Mouse (Mus musculus) kidney, embryonic 16.5 days (tissue): ENCODE data around the gene Guca1a. TPM values are rescaled to one million over a fixed set of nuclear protein-coding genes. Genes with fewer than 3 reads are reported as not detected.

Experiments
- ATAC-seq: fragments of 200-750 bp; cut with Nextera tagmentation; 2 replicates; pipeline ENCODE4 v1.8.0; 2017; ENCODE audit warnings: moderate TSS enrichment; ENCODE audit not compliant: low FRiP score, low TSS enrichment
- H3K27ac ChIP-seq: fragments of 300-500 bp; sonication (generic); 2 replicates; pipeline ENCODE4 v1.5.1; 2014; ENCODE audit warnings: low read length
- H3K27me3 ChIP-seq: fragments of 300-500 bp; sonication (generic); 2 replicates; pipeline ENCODE4 v1.6.1; 2014; ENCODE audit warnings: low read length, control low read depth, mixed read lengths; ENCODE audit not compliant: insufficient read depth
- H3K36me3 ChIP-seq: fragments of 300-500 bp; sonication (generic); 2 replicates; pipeline ENCODE4 v1.6.1; 2014; ENCODE audit warnings: low read length, control low read depth, mixed read lengths; ENCODE audit not compliant: insufficient read depth
- H3K4me1 ChIP-seq: fragments of 300-500 bp; sonication (generic); 2 replicates; pipeline ENCODE4 v1.6.1; 2014; ENCODE audit warnings: low read length, control low read depth, mixed read lengths; ENCODE audit not compliant: insufficient read depth
- H3K4me2 ChIP-seq: fragments of 300-500 bp; sonication (generic); replicated peaks from 2 replicates; pipeline ENCODE4 v1.6.1; 2014; ENCODE audit warnings: low read depth, low read length
- H3K4me3 ChIP-seq: fragments of 300-500 bp; sonication (generic); 2 replicates; pipeline ENCODE4 v1.5.1; 2014; ENCODE audit warnings: mild to moderate bottlenecking, low read length
- H3K9ac ChIP-seq: fragments of 300-500 bp; sonication (generic); replicated peaks from 2 replicates; pipeline ENCODE4 v1.6.1; 2014; ENCODE audit warnings: low read length
- H3K9me3 ChIP-seq: fragments of 300-500 bp; sonication (generic); 2 replicates; pipeline ENCODE4 v1.6.1; 2016; ENCODE audit warnings: low read length, control low read depth
- WGBS: fragments of 180-500 bp; shearing (Covaris S2); extraction: QIAGEN DNeasy Blood & Tissue Kit; methylation state at CpG from one replicate; pipeline ENCODE4 v1.1.7; 2014; 5-methylcytosine and 5-hydroxymethylcytosine counted together
- polyA plus RNA-seq: library from polyadenylated mRNA; unstranded; fragments of >200 nt; fragmentation: Nextera tagmentation; extraction: Ambion mirVana; gene quantifications from 2 replicates; pipeline ENCODE4 v1.2.1, GENCODE M21; 2015

Guca1a gene
- polyA plus RNA-seq, 1 experiment from 2014 or later = 2.7 TPM

- H3K36me3 ChIP-seq = no peaks in the 10 kb centered on the region
- H3K9ac ChIP-seq = no peak overlapping the region
- no peaks in the 10 kb centered on the region for H3K4me1 ChIP-seq
- H3K4me3 ChIP-seq = no peak overlapping the region
- H3K27me3 ChIP-seq = no peaks in the 10 kb centered on the region
- no peak overlapping the region for H3K27ac ChIP-seq
- no peak overlapping the region for H3K4me2 ChIP-seq
- WGBS = 72% methylated on average over 4 of the region's 4 CpGs
- no peaks in the 10 kb centered on the region for H3K9me3 ChIP-seq
- 0 out of 2 replicates have a peak, but pooled peaks have one; percentile 22 for ATAC-seq
Observed at GRCm38 (mm10) chr17:47386649-47387048, 13.7 kb downstream of the Guca1a start.

GRCm38 (mm10) chr17:47385145-47385544, 15.2 kb downstream of the Guca1a start, which contains the start of gene Guca1b:
Guca1b (plus strand) TSS chr17:47385393.
- Histone ChIP-seq H3K4me1 (no peaks in the 10 kb centered on the region), H3K27ac (no peak within 1 kb of the TSS), H3K4me2 (no peak within 1 kb of the TSS), H3K36me3 (peaks cover 4% of the 10 kb centered on the region; the same call in 1 of the 2 replicates), H3K4me3 (no peak within 1 kb of the TSS), H3K9me3 (no peaks in the 10 kb centered on the region), H3K9ac (no peak within 1 kb of the TSS), H3K27me3 (no peaks in the 10 kb centered on the region)
- 30% methylated on average over 10 of the region's 10 CpGs for WGBS
- ATAC-seq = 0 out of 2 replicates have a peak, but pooled peaks have one; percentile 11

GRCm38 (mm10) chr17:47384064-47384463, 16.3 kb downstream of the Guca1a start:
- WGBS = 87% methylated on average over 3 of the region's 3 CpGs
- no peak for ATAC-seq
- H3K9me3 ChIP-seq = no peaks in the 10 kb centered on the region
- no peak overlapping the region for H3K4me3 ChIP-seq
- H3K27ac ChIP-seq = no peak overlapping the region
- H3K9ac ChIP-seq = no peak overlapping the region
- H3K27me3 ChIP-seq = no peaks in the 10 kb centered on the region
- peaks cover 15% of the 10 kb centered on the region for H3K36me3 ChIP-seq
- no peak overlapping the region for H3K4me2 ChIP-seq
- no peaks in the 10 kb centered on the region for H3K4me1 ChIP-seq

- H3K4me2 ChIP-seq = no peak overlapping the region
- no peaks in the 10 kb centered on the region for H3K4me1 ChIP-seq
- WGBS = 76% methylated on average over 4 of the region's 4 CpGs
- no peaks in the 10 kb centered on the region for H3K27me3 ChIP-seq
- H3K9me3 ChIP-seq = no peaks in the 10 kb centered on the region
- H3K9ac ChIP-seq = no peak overlapping the region
- no peak for ATAC-seq
- H3K4me3 ChIP-seq = no peak overlapping the region
- peaks cover 20% of the 10 kb centered on the region for H3K36me3 ChIP-seq
- H3K27ac ChIP-seq = no peak overlapping the region
Observed at GRCm38 (mm10) chr17:47383266-47383665, 17.1 kb downstream of the Guca1a start.

GRCm38 (mm10) chr17:47381917-47382316, 18.5 kb downstream of the Guca1a start:
- H3K27me3 ChIP-seq = no peaks in the 10 kb centered on the region
- H3K27ac ChIP-seq = no peak overlapping the region
- H3K9ac ChIP-seq = no peak overlapping the region
- no peaks in the 10 kb centered on the region for H3K9me3 ChIP-seq
- peaks cover 29% of the 10 kb centered on the region for H3K36me3 ChIP-seq
- no peak overlapping the region for H3K4me3 ChIP-seq
- no peak for ATAC-seq
- no peak overlapping the region for H3K4me2 ChIP-seq
- WGBS = 81% methylated on average over 11 of the region's 11 CpGs
- no peaks in the 10 kb centered on the region for H3K4me1 ChIP-seq

GRCm38 (mm10) chr17:47378133-47378532, 22.3 kb downstream of the Guca1a start:
- H3K9me3 ChIP-seq = no peaks in the 10 kb centered on the region
- no peak overlapping the region for H3K27ac ChIP-seq
- H3K4me3 ChIP-seq = no peak overlapping the region
- ATAC-seq = no peak
- H3K36me3 ChIP-seq = peaks cover 63% of the 10 kb centered on the region
- H3K27me3 ChIP-seq = no peaks in the 10 kb centered on the region
- no peaks in the 10 kb centered on the region for H3K4me1 ChIP-seq
- H3K9ac ChIP-seq = no peak overlapping the region
- no peak overlapping the region for H3K4me2 ChIP-seq
- WGBS = 84% methylated on average over 15 of the region's 15 CpGs

GRCm38 (mm10) chr17:47376779-47377280, 23.6 kb downstream of the Guca1a start:
- WGBS = 82% methylated on average over 6 of the region's 6 CpGs
- Histone ChIP-seq H3K4me3 (no peak overlapping the region), H3K36me3 (peaks cover 68% of the 10 kb centered on the region), H3K4me1 (no peaks in the 10 kb centered on the region), H3K4me2 (no peak overlapping the region), H3K27me3 (no peaks in the 10 kb centered on the region), H3K27ac (no peak overlapping the region), H3K9ac (no peak overlapping the region), H3K9me3 (no peaks in the 10 kb centered on the region)
- ATAC-seq = no peak

- Histone ChIP-seq H3K9me3 (no peaks in the 10 kb centered on the region), H3K27me3 (no peaks in the 10 kb centered on the region), H3K36me3 (peaks cover 53% of the 10 kb centered on the region), H3K4me1 (peaks cover 7% of the 10 kb centered on the region), H3K4me2 (no peak overlapping the region), H3K27ac (no peak overlapping the region), H3K9ac (no peak overlapping the region), H3K4me3 (no peak overlapping the region)
- WGBS = 87% methylated on average over 6 of the region's 6 CpGs
- ATAC-seq = no peak
Observed at GRCm38 (mm10) chr17:47373991-47374390, 26.4 kb downstream of the Guca1a start.

GRCm38 (mm10) chr17:47371451-47371850, 28.9 kb downstream of the Guca1a start:
- Histone ChIP-seq H3K4me3 (no peak overlapping the region), H3K9me3 (no peaks in the 10 kb centered on the region), H3K4me1 (peaks cover 7% of the 10 kb centered on the region), H3K9ac (no peak overlapping the region), H3K4me2 (no peak overlapping the region), H3K27ac (no peak overlapping the region), H3K27me3 (no peaks in the 10 kb centered on the region), H3K36me3 (peaks cover 35% of the 10 kb centered on the region)
- WGBS = 9% methylated on average over 4 of the region's 4 CpGs
- ATAC-seq = peak; percentile 79; the same call in 1 of the 2 replicates

GRCm38 (mm10) chr17:47369087-47369443, 31.3 kb downstream of the Guca1a start:
- H3K4me1 ChIP-seq = peaks cover 7% of the 10 kb centered on the region
- no peaks in the 10 kb centered on the region for H3K27me3 ChIP-seq
- no peaks in the 10 kb centered on the region for H3K9me3 ChIP-seq
- H3K4me3 ChIP-seq = peak overlapping the region; percentile 86
- H3K27ac ChIP-seq = 0 out of 2 replicates have a peak overlapping the region, but pooled peaks have one; percentile 28
- peak overlapping the region; percentile 89 for H3K4me2 ChIP-seq
- 2% methylated on average over 20 of the region's 20 CpGs for WGBS
- H3K9ac ChIP-seq = peak overlapping the region; percentile 83
- peaks cover 13% of the 10 kb centered on the region for H3K36me3 ChIP-seq
- peak; percentile 33; the same call in 1 of the 2 replicates for ATAC-seq
